In genomic region chr8:108764403-108765194, GRCm38 (mm10) we compare ENCODE assay signal across 12 mouse cellular contexts.
A peak's percentile ranks its signal among the peaks of the same experiment; 100 is the strongest.
DNase-seq lines count a peak whose midpoint lies in the region; ATAC-seq and TF ChIP-seq lines count a peak whose summit lies in the region.
"Had no signal": no experiment of that assay in that cellular context is flagged by ENCODE, and none has a peak within 500 bp of the region (broad histone marks: within the 10 kb centered on the region; RNA-seq: fewer than 3 reads in every experiment).

No protein-coding gene starts in this region.

- H3K4me3 ChIP-seq in kidney, adult 2 months (ENCODE audit: insufficient read depth, low read depth, low read length), result no peak overlapping the region
- H3K4me3 ChIP-seq in C2C12 (ENCODE audit: insufficient read depth, poor library complexity, severe bottlenecking), result no peak overlapping the region
- H3K4me3 ChIP-seq in embryonic facial prominence, embryonic 11.5 days (ENCODE audit: low read depth, low read length), result no peak overlapping the region
- no peak overlapping the region for H3K4me3 ChIP-seq in limb, embryonic 15.5 days

- no peaks in the 10 kb centered on the region for H3K27me3 ChIP-seq in kidney, adult 2 months (replicated peaks; ENCODE audit: control insufficient read depth, insufficient read depth, low read length)
- H3K27me3 ChIP-seq in C2C12 (ENCODE audit: control insufficient read depth, insufficient read depth, insufficient read length), result no peaks in the 10 kb centered on the region
- H3K27me3 ChIP-seq in embryonic facial prominence, embryonic 11.5 days (ENCODE audit: control insufficient read depth, insufficient read depth, low read length), result no peaks in the 10 kb centered on the region
- H3K27me3 ChIP-seq in limb, embryonic 15.5 days, result no peaks in the 10 kb centered on the region

- no peak overlapping the region for H3K27ac ChIP-seq in kidney, adult 2 months (ENCODE audit: insufficient read depth, low read depth, low read length)
- no peak overlapping the region for H3K27ac ChIP-seq in embryonic facial prominence, embryonic 11.5 days (replicated peaks; ENCODE audit: low read depth, low read length)
- H3K27ac ChIP-seq in limb, embryonic 15.5 days, result peak overlapping the region; percentile 33; the same call in 1 of the 2 replicates

- H3K4me1 ChIP-seq in kidney, adult 2 months (ENCODE audit: control insufficient read depth, insufficient read depth, low read length), result 0 out of 2 replicates have a peak, but pooled peaks cover 4% of the 10 kb centered on the region
- peaks cover 11% of the 10 kb centered on the region for H3K4me1 ChIP-seq in embryonic facial prominence, embryonic 11.5 days (ENCODE audit: control insufficient read depth, insufficient read depth, low read length)
- peaks cover 55% of the 10 kb centered on the region for H3K4me1 ChIP-seq in limb, embryonic 15.5 days

- TF ChIP-seq CTCF in kidney, adult 2 months (conservative IDR thresholded peaks at IDR 0.05; ENCODE audit: insufficient read depth, insufficient read length, low read depth, low read length), result no peak
- no peak for TF ChIP-seq CTCF in C2C12 (IDR thresholded peaks at IDR 0.05; ENCODE audit: control insufficient read depth, insufficient read depth, insufficient read length)

- 56% methylated on average over 19 of the region's 19 CpGs for WGBS in kidney, adult 2 months
- 51% methylated on average over 19 of the region's 19 CpGs for WGBS in embryonic facial prominence, embryonic 11.5 days
- WGBS in limb, embryonic 15.5 days, result 33% methylated on average over 19 of the region's 19 CpGs

- no peak overlapping the region for H3K4me2 ChIP-seq in embryonic facial prominence, embryonic 11.5 days (ENCODE audit: low read depth, low read length)
- H3K4me2 ChIP-seq in limb, embryonic 15.5 days, result no peak overlapping the region

- peaks cover 86% of the 10 kb centered on the region for H3K79me3 ChIP-seq in C2C12 (ENCODE audit: low read depth)

- no peak for TF ChIP-seq POLR2A in kidney, adult 2 months (IDR thresholded peaks at IDR 0.05; ENCODE audit: low read depth, low read length)

- peaks cover 98% of the 10 kb centered on the region for H3K79me2 ChIP-seq in C2C12 (ENCODE audit: control insufficient read depth, insufficient read depth)

- peak; percentile 18 for DNase-seq in kidney, adult 2 months
- DNase-seq in kidney, postnatal 4 days, result no peak
- no peak for DNase-seq in embryonic facial prominence, embryonic 11.5 days (ENCODE audit: low spot score)
- DNase-seq in cerebellum, postnatal 10 days, result no peak
- DNase-seq in right cerebral cortex, postnatal 36 days (ENCODE audit: low spot score in 2 of 2), result no peak
- DNase-seq: adrenal gland, postnatal 14 days; kidney, adult 8-10 months; right cerebral cortex, postnatal 4 days; thymus, postnatal 36 days had no signal

- peak overlapping the region; percentile 14; the same call in 1 of the 2 replicates for H3K9ac ChIP-seq in embryonic facial prominence, embryonic 11.5 days (replicated peaks; ENCODE audit: low read length)
- no peak overlapping the region for H3K9ac ChIP-seq in limb, embryonic 15.5 days

- H3ac ChIP-seq in C2C12 (ENCODE audit: control insufficient read depth, insufficient read length, low read depth), result peak overlapping the region; percentile 61

- H3K36me3 ChIP-seq in kidney, adult 2 months (ENCODE audit: control insufficient read depth, insufficient read depth, low read length), result no peaks in the 10 kb centered on the region
- peaks cover 11% of the 10 kb centered on the region for H3K36me3 ChIP-seq in C2C12 (ENCODE audit: control insufficient read depth, insufficient read depth)
- no peaks in the 10 kb centered on the region for H3K36me3 ChIP-seq in embryonic facial prominence, embryonic 11.5 days (replicated peaks; ENCODE audit: control insufficient read depth, insufficient read depth, low read depth, low read length)
- H3K36me3 ChIP-seq in limb, embryonic 15.5 days, result no peaks in the 10 kb centered on the region

- H3K9me3 ChIP-seq in embryonic facial prominence, embryonic 11.5 days (replicated peaks; ENCODE audit: control insufficient read depth, low read length), result no peaks in the 10 kb centered on the region
- H3K9me3 ChIP-seq in limb, embryonic 15.5 days, result no peaks in the 10 kb centered on the region

- ATAC-seq in embryonic facial prominence, embryonic 11.5 days (replicated peaks; ENCODE audit: insufficient number of reproducible peaks, low FRiP score, low TSS enrichment, low read depth), result 0 out of 2 replicates have a peak, but pooled peaks have one; percentile 31
- no peak for ATAC-seq in limb, embryonic 15.5 days (ENCODE audit: insufficient number of reproducible peaks, low FRiP score, low TSS enrichment, low read depth)
- no peak for ATAC-seq in cerebellum, adult (ENCODE audit: insufficient number of reproducible peaks, low FRiP score, low TSS enrichment)

TF ChIP-seq in C2C12, 6 proteins besides CTCF, POLR2A, EP300 and RAD21:
- TF ChIP-seq CEBPB (IDR thresholded peaks at IDR 0.05; ENCODE audit: low read depth) (no peak), MYOG (IDR thresholded peaks at IDR 0.05; ENCODE audit: control insufficient read depth, extremely low read depth, insufficient read length) (no peak), MAX (IDR thresholded peaks at IDR 0.05) (peak; percentile 9), MYOD1 (IDR thresholded peaks at IDR 0.05; ENCODE audit: control insufficient read depth, insufficient read length, low read depth) (no peak)
